Mouse (Mus musculus) kidney, postnatal 4 days (tissue): Measurements from ENCODE around the gene Mblac2.

Source experiments
- DNase-seq, 2 experiments: peaks; one replicate each; pipeline ENCODE4 v3.0.0; 2021; ENCODE audit warnings: mixed read lengths in 2 of 2

Gene Mblac2

GRCm38 (mm10) chr13:81743391-81744091 lies 32.4 kb downstream of the Mblac2 start:
- no peak for DNase-seq

- no peak for DNase-seq
Observed at GRCm38 (mm10) chr13:81744092-81744396, 32.9 kb downstream of the Mblac2 start.

GRCm38 (mm10) chr13:81754878-81755277 lies 43.7 kb downstream of the Mblac2 start:
- DNase-seq: no peak

GRCm38 (mm10) chr13:81755324-81755723 lies 44.2 kb downstream of the Mblac2 start:
- no peak for DNase-seq

GRCm38 (mm10) chr13:81757058-81757660 lies 46.0 kb downstream of the Mblac2 start:
- no peak for DNase-seq

GRCm38 (mm10) chr13:81760379-81760778 lies 49.2 kb downstream of the Mblac2 start:
- DNase-seq: peak; percentile 64 to 70

GRCm38 (mm10) chr13:81761566-81762186 lies 50.5 kb downstream of the Mblac2 start:
- DNase-seq: peak; percentile 18 to 44

GRCm38 (mm10) chr13:81764173-81764572 lies 53.0 kb downstream of the Mblac2 start:
- no peak for DNase-seq

GRCm38 (mm10) chr13:81767038-81767659 lies 56.0 kb downstream of the Mblac2 start:
- DNase-seq: peak; percentile 77 to 80

- DNase-seq: no peak
Observed at GRCm38 (mm10) chr13:81776217-81776616, 65.1 kb downstream of the Mblac2 start.

GRCm38 (mm10) chr13:81782475-81782874 lies 71.3 kb downstream of the Mblac2 start:
- no peak for DNase-seq

GRCm38 (mm10) chr13:81782971-81783404 lies 71.8 kb downstream of the Mblac2 start, which contains the start of gene Cetn3:
Cetn3 (plus strand) TSS chr13:81783077.
- DNase-seq: peak; percentile 89 to 95

GRCm38 (mm10) chr13:81783405-81784342 lies 72.5 kb downstream of the Mblac2 start:
- DNase-seq: peak; percentile 97 to 98

- DNase-seq: no peak
Observed at GRCm38 (mm10) chr13:81785766-81786480, 74.8 kb downstream of the Mblac2 start.

- no peak for DNase-seq
Observed at GRCm38 (mm10) chr13:81790160-81790559, 79.0 kb downstream of the Mblac2 start.

GRCm38 (mm10) chr13:81791861-81792260 lies 80.7 kb downstream of the Mblac2 start:
- no peak for DNase-seq

GRCm38 (mm10) chr13:81793850-81794249 lies 82.7 kb downstream of the Mblac2 start:
- no peak for DNase-seq

- no peak for DNase-seq
Observed at GRCm38 (mm10) chr13:81801121-81801520, 90.0 kb downstream of the Mblac2 start.
